Mouse (Mus musculus): ENCODE measurements around the gene Gucy1b2. TPM values are rescaled to one million over a fixed set of nuclear protein-coding genes. Genes with fewer than 3 reads are reported as not detected.

Gucy1b2 gene
- total and polyA plus RNA-seq, 2 experiments from 2014 or later = 0.04 TPM; not detected in 1

DNA sequence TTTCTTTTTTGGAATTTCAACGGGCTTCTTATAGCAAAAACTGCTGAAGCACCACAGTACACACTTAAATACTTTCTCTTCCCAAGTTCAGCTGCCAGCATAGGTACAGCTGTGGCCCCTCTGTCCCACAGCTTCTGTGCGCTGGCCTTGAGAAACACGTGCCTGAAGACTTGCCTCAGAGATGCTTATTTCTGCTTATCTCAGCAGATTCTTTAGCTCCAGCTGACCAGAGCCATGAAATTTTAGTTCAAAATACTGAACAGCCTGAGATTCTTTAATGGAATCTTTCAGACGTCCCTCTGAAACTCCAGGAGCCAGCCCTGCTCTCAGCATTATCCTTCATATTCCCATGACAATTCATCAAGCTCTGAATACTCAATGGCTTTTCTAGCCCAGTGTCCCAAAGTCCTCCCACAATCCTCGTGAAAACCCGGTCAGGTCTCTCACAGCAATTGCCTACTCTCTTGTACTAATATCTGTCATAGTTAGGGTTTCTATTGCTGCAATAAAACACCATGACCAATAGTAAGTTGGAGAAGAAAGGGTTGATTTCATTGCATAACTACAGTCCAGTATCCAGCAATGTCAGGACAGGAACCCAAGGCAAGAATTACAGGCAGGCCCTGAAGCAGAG, 12.1 kb upstream of the Gucy1b2 start:
- Histone ChIP-seq H3K9me3 (replicated peaks; ENCODE audit: control insufficient read depth, low read length) (no peaks in the 10 kb centered on the region), H3K4me1 (ENCODE audit: control insufficient read depth, insufficient read depth) (no peaks in the 10 kb centered on the region), H3K9ac (replicated peaks; ENCODE audit: low read depth, low read length) (no peak overlapping the region), H3K4me3 (ENCODE audit: low read depth, low read length) (no peak overlapping the region), H3K27ac (ENCODE audit: low read depth) (no peak overlapping the region), H3K36me3 (replicated peaks; ENCODE audit: control insufficient read depth, insufficient read depth, low read length) (no peaks in the 10 kb centered on the region), H3K27me3 (ENCODE audit: control insufficient read depth, insufficient read depth, low read length) (no peaks in the 10 kb centered on the region), H3K4me2 (ENCODE audit: low read depth, low read length) (no peak overlapping the region)
- ATAC-seq (ENCODE audit: insufficient read depth, low read depth) = no peak
- 64% methylated on average over 6 of the region's 6 CpGs for WGBS
- TF ChIP-seq EP300 (IDR thresholded peaks at IDR 0.05; ENCODE audit: low read depth) = no peak
- no peak for TF ChIP-seq CTCF (IDR thresholded peaks at IDR 0.05; ENCODE audit: low read depth)
- DNase-seq (ENCODE audit: low spot score) = no peak

DNA sequence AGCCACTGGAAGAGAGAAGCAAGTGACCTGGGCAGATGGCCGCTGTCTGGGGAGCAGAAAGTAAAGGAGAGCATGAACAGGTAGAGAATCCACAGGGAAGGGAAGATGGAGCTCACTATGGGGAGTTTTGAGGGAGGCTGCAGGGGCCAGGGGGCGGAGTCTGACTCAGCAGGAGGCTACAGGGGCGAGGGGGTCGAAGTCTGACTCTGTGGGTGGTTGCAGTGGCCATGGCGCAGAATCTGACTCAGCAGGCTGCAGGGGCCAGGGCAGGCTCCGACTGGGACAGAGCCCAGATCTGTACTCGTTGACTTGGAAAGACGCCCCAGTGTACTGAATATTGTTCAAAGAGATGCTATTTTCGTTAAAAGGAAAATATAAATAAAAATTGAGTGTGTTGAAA, 8.9 kb upstream of the Gucy1b2 start:
- Histone ChIP-seq H3K27me3 (ENCODE audit: control insufficient read depth, insufficient read depth, low read length) (no peaks in the 10 kb centered on the region), H3K27ac (ENCODE audit: low read depth) (no peak overlapping the region), H3K4me2 (ENCODE audit: low read depth, low read length) (peak overlapping the region; percentile 32; the same call in 1 of the 2 replicates), H3K4me3 (ENCODE audit: low read depth, low read length) (no peak overlapping the region), H3K4me1 (ENCODE audit: control insufficient read depth, insufficient read depth) (no peaks in the 10 kb centered on the region), H3K9me3 (replicated peaks; ENCODE audit: control insufficient read depth, low read length) (no peaks in the 10 kb centered on the region), H3K36me3 (replicated peaks; ENCODE audit: control insufficient read depth, insufficient read depth, low read length) (no peaks in the 10 kb centered on the region), H3K9ac (replicated peaks; ENCODE audit: low read depth, low read length) (no peak overlapping the region)
- TF ChIP-seq EP300 (IDR thresholded peaks at IDR 0.05; ENCODE audit: low read depth) (no peak), CTCF (IDR thresholded peaks at IDR 0.05; ENCODE audit: low read depth) (no peak)
- WGBS = 25% methylated on average over 9 of the region's 9 CpGs
- ATAC-seq (ENCODE audit: insufficient read depth, low read depth) (no peak), DNase-seq (ENCODE audit: low spot score) (no peak)

DNA sequence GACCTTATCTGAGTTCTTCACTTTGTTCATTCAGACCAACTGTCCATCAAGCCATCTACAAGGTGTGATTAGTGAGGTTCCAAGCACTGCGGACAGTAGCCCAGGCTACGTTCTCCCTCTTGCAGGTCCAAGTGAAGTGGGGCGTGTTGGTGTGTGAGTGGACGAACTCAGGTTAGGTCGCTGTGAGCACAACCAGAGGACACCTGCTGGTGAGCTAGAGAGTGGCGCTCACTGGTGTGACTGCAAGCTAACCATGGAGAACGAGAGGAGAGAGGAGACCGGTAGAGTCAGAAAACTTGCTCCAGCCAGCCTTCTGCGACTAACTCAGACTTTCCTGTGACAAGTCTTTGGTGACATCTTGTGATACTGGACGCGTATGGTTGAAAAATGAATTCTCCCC, 3.5 kb upstream of the Gucy1b2 start:
- Histone ChIP-seq H3K4me2 (ENCODE audit: low read depth, low read length) (no peak overlapping the region), H3K27me3 (ENCODE audit: control insufficient read depth, insufficient read depth, low read length) (no peaks in the 10 kb centered on the region), H3K36me3 (replicated peaks; ENCODE audit: control insufficient read depth, insufficient read depth, low read length) (no peaks in the 10 kb centered on the region), H3K4me1 (ENCODE audit: control insufficient read depth, insufficient read depth) (no peaks in the 10 kb centered on the region), H3K9me3 (replicated peaks; ENCODE audit: control insufficient read depth, low read length) (no peaks in the 10 kb centered on the region), H3K27ac (ENCODE audit: low read depth) (no peak overlapping the region), H3K4me3 (ENCODE audit: low read depth, low read length) (no peak overlapping the region), H3K9ac (replicated peaks; ENCODE audit: low read depth, low read length) (no peak overlapping the region)
- DNase-seq (ENCODE audit: low spot score) = no peak
- WGBS = 57% methylated on average over 11 of the region's 11 CpGs
- TF ChIP-seq CTCF (IDR thresholded peaks at IDR 0.05; ENCODE audit: low read depth) = peak; percentile 28
- TF ChIP-seq EP300 (IDR thresholded peaks at IDR 0.05; ENCODE audit: low read depth) = no peak
- ATAC-seq (ENCODE audit: insufficient read depth, low read depth) = no peak

DNA sequence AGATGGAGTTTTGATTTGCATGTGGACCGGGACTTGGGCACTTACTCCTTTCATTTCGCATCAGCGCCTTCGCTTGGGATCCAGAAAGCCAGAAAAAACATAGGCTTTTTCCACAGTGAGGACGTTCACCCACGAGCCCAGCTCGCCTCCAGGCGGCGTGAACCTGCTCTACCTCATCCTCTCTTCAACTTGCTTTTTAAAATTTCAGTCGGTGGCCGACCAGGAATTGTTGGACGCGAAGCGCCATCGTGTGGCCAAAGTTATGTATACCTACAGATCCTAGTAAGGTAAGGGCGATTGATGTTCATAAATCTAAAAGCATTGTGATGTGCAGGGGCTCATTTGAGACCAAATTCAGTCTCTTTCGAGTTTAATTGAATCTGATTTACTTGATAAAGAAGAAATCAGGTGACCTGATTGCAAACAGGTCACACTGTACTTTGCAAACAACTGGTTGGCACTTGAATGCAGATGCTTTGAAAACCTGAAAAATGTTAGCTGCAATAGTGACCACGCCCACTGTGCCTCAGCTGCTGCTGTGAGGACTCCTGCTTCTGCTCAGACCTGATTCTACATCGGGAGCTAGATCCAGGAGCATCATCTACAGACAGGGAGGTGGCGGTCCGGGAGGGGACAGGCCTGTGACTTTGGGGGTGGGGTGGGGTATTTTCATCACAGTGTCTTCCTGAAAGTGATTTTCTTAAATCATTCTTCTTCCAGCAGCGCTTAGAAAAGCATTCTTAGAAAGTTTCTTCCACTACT, 1.5 kb upstream of the Gucy1b2 start:
- H3K9me3 ChIP-seq (replicated peaks; ENCODE audit: control insufficient read depth, low read length) = no peaks in the 10 kb centered on the region
- DNase-seq (ENCODE audit: low spot score) (peak; percentile 89), ATAC-seq (ENCODE audit: insufficient read depth, low read depth) (peak; percentile 68)
- TF ChIP-seq CTCF (IDR thresholded peaks at IDR 0.05; ENCODE audit: low read depth) (peak; percentile 93), EP300 (IDR thresholded peaks at IDR 0.05; ENCODE audit: low read depth) (no peak)
- H3K9ac ChIP-seq (replicated peaks; ENCODE audit: low read depth, low read length) = no peak overlapping the region
- H3K4me3 ChIP-seq (ENCODE audit: low read depth, low read length) = no peak overlapping the region; the same call in 1 of the 2 replicates
- no peak overlapping the region for H3K27ac ChIP-seq (ENCODE audit: low read depth)
- H3K4me2 ChIP-seq (ENCODE audit: low read depth, low read length) = peak overlapping the region; percentile 33; the same call in 1 of the 2 replicates
- 0 out of 2 replicates have a peak, but pooled peaks cover 4% of the 10 kb centered on the region for H3K4me1 ChIP-seq (ENCODE audit: control insufficient read depth, insufficient read depth)
- H3K36me3 ChIP-seq (replicated peaks; ENCODE audit: control insufficient read depth, insufficient read depth, low read length) = no peaks in the 10 kb centered on the region
- no peaks in the 10 kb centered on the region for H3K27me3 ChIP-seq (ENCODE audit: control insufficient read depth, insufficient read depth, low read length)
- 16% methylated on average over 22 of the region's 22 CpGs for WGBS

DNA sequence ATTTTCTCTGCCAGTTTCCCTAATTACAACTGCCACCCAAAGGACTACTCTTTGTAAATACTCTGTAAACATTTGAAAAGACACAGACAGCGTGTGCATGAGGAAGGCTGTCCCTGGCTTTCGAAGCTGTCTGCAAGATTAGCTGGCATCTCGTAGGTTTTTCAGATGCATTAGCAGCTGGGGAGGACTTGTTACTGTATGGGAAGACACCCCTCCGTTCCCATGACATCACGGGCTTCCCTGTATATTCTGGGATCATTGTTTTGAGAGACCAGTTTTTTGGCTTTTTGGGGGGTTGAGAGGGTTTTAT, 564 bp downstream of the Gucy1b2 start:
- Histone ChIP-seq H3K4me1 (ENCODE audit: control insufficient read depth, insufficient read depth) (0 out of 2 replicates have a peak, but pooled peaks cover 4% of the 10 kb centered on the region), H3K4me2 (ENCODE audit: low read depth, low read length) (no peak overlapping the region), H3K9ac (replicated peaks; ENCODE audit: low read depth, low read length) (no peak overlapping the region), H3K9me3 (replicated peaks; ENCODE audit: control insufficient read depth, low read length) (no peaks in the 10 kb centered on the region), H3K36me3 (replicated peaks; ENCODE audit: control insufficient read depth, insufficient read depth, low read length) (no peaks in the 10 kb centered on the region), H3K4me3 (ENCODE audit: low read depth, low read length) (no peak overlapping the region), H3K27me3 (ENCODE audit: control insufficient read depth, insufficient read depth, low read length) (no peaks in the 10 kb centered on the region), H3K27ac (ENCODE audit: low read depth) (no peak overlapping the region)
- ATAC-seq (ENCODE audit: insufficient read depth, low read depth) (no peak), DNase-seq (ENCODE audit: low spot score) (no peak)
- TF ChIP-seq CTCF (IDR thresholded peaks at IDR 0.05; ENCODE audit: low read depth) (no peak), EP300 (IDR thresholded peaks at IDR 0.05; ENCODE audit: low read depth) (no peak)
- 72% methylated on average over 5 of the region's 5 CpGs for WGBS

Data from heart, postnatal 0 days (tissue).